Mouse (Mus musculus) cerebellum, adult 2 months (tissue): ENCODE data around the gene Aes. TPM values are rescaled to one million over a fixed set of nuclear protein-coding genes. Genes with fewer than 3 reads are reported as not detected.

Experiments used
- DNase-seq, 2 experiments: peaks; one replicate each; pipeline ENCODE4 v3.0.0; 2021
- H3K27ac ChIP-seq: fragments of 200-500 bp; 2 replicates; pipeline ENCODE4 v1.5.1; 2012; ENCODE audit warnings: low read length, control low read depth, inconsistent platforms; ENCODE audit not compliant: insufficient read depth
- H3K27me3 ChIP-seq: fragments of 200-500 bp; 2 replicates; pipeline ENCODE4 v1.6.1; 2012; ENCODE audit warnings: inconsistent platforms, mild to moderate bottlenecking, low read length, moderate library complexity; ENCODE audit not compliant: control insufficient read depth, insufficient read depth
- H3K4me1 ChIP-seq: fragments of 200-500 bp; 2 replicates; pipeline ENCODE4 v1.6.1; 2011; ENCODE audit warnings: low read length; ENCODE audit not compliant: control insufficient read depth, insufficient read depth
- H3K4me3 ChIP-seq: fragments of 200-500 bp; replicated peaks from 2 replicates; pipeline ENCODE3; 2011; ENCODE audit warnings: mild to moderate bottlenecking, low read depth, low read length, control low read depth; ENCODE audit not compliant: insufficient read depth
- CTCF ChIP-seq: fragments of 200-500 bp; IDR thresholded peaks from 2 replicates; pipeline ENCODE4 v1.5.1; 2011; ENCODE audit warnings: low read depth, mild to moderate bottlenecking, control low read depth, low read length, moderate library complexity, borderline replicate concordance; ENCODE audit not compliant: insufficient read depth
- POLR2A ChIP-seq: fragments of 200-500 bp; IDR thresholded peaks from 2 replicates; pipeline ENCODE4 v1.6.1; 2011; ENCODE audit warnings: low read length, control low read depth, borderline replicate concordance; ENCODE audit not compliant: insufficient read depth
- WGBS: fragments of 180-500 bp; shearing (Covaris S2); methylation state at CpG from one replicate; pipeline ENCODE4 v1.1.7; 2018; 5-methylcytosine and 5-hydroxymethylcytosine counted together
- polyA plus RNA-seq: library from polyadenylated mRNA; depleted of rRNA; stranded (reverse); fragments of >200 nt; gene quantifications from 2 replicates; pipeline ENCODE4 v1.2.3, GENCODE M21; 2012

Aes gene
- polyA plus RNA-seq, 1 experiment, result 1,168 TPM

- H3K4me3 ChIP-seq, result no peak overlapping the region
- TF ChIP-seq POLR2A (no peak), CTCF (no peak)
- 69% methylated on average over 3 of the region's 3 CpGs for WGBS
- H3K27ac ChIP-seq, result no peak overlapping the region
- H3K27me3 ChIP-seq, result no peaks in the 10 kb centered on the region
- peaks cover 36% of the 10 kb centered on the region for H3K4me1 ChIP-seq
- no peak for DNase-seq
Observed at GRCm38 (mm10) chr10:81598342-81598741, 39.1 kb downstream of the Aes start.

- Histone ChIP-seq H3K27ac (no peak overlapping the region), H3K4me3 (no peak overlapping the region), H3K27me3 (no peaks in the 10 kb centered on the region), H3K4me1 (peaks cover 31% of the 10 kb centered on the region)
- DNase-seq, result no peak
- 82% methylated on average over 6 of the region's 6 CpGs for WGBS
- TF ChIP-seq CTCF (no peak), POLR2A (no peak)
Observed at GRCm38 (mm10) chr10:81598871-81599270, 39.6 kb downstream of the Aes start.

- TF ChIP-seq POLR2A (no peak), CTCF (no peak)
- WGBS, result 88% methylated on average over 5 of the region's 5 CpGs
Observed at GRCm38 (mm10) chr10:81599630-81600029, 40.3 kb downstream of the Aes start.

GRCm38 (mm10) chr10:81600096-81600495 lies 40.8 kb downstream of the Aes start:
- Histone ChIP-seq H3K27me3 (no peaks in the 10 kb centered on the region), H3K4me3 (no peak overlapping the region), H3K27ac (no peak overlapping the region), H3K4me1 (peaks cover 31% of the 10 kb centered on the region)
- 74% methylated on average over 10 of the region's 10 CpGs for WGBS
- peak in 1 of 2 experiments; percentile 17 for DNase-seq
- TF ChIP-seq POLR2A (no peak), CTCF (no peak)

More at GRCm38 (mm10) chr10:81599630-81600029, 40.3 kb downstream of the Aes start:
- no peak overlapping the region for H3K4me3 ChIP-seq
- DNase-seq, result no peak
- H3K27me3 ChIP-seq, result no peaks in the 10 kb centered on the region
- peaks cover 27% of the 10 kb centered on the region for H3K4me1 ChIP-seq
- no peak overlapping the region for H3K27ac ChIP-seq

- Histone ChIP-seq H3K4me1 (peaks cover 31% of the 10 kb centered on the region), H3K27ac (no peak within 1 kb of the TSS), H3K27me3 (no peaks in the 10 kb centered on the region), H3K4me3 (peak within 1 kb of the TSS; percentile 51)
- DNase-seq, result peak; percentile 93 to 94
- TF ChIP-seq CTCF (no peak), POLR2A (0 out of 2 replicates have a peak, but pooled peaks have one; percentile 10)
- under 1% methylated on average over 28 of the region's 28 CpGs for WGBS
Observed at GRCm38 (mm10) chr10:81600738-81601203, 41.5 kb downstream of the Aes start, which contains the start of gene Tle6. Tle6 (minus strand) TSS chr10:81601073.

GRCm38 (mm10) chr10:81601396-81601905 lies 42.2 kb downstream of the Aes start:
- WGBS, result 58% methylated on average over 7 of the region's 7 CpGs
- H3K4me3 ChIP-seq, result no peak overlapping the region
- no peak overlapping the region for H3K27ac ChIP-seq
- H3K27me3 ChIP-seq, result no peaks in the 10 kb centered on the region
- no peak for DNase-seq
- no peak for TF ChIP-seq CTCF
- TF ChIP-seq POLR2A, result no peak
- H3K4me1 ChIP-seq, result peaks cover 31% of the 10 kb centered on the region

GRCm38 (mm10) chr10:81602741-81603151 lies 43.5 kb downstream of the Aes start:
- Histone ChIP-seq H3K4me3 (no peak overlapping the region), H3K4me1 (peaks cover 22% of the 10 kb centered on the region), H3K27me3 (no peaks in the 10 kb centered on the region), H3K27ac (peak overlapping the region; percentile 54; the same call in 1 of the 2 replicates)
- 6% methylated on average over 4 of the region's 4 CpGs for whole genome bisulfite sequencing
- DNase-seq, result peak; percentile 69 to 70
- TF ChIP-seq CTCF (peak; percentile 58), POLR2A (no peak)

GRCm38 (mm10) chr10:81604019-81604967 lies 45.0 kb downstream of the Aes start:
- Histone ChIP-seq H3K4me3 (peak overlapping the region; percentile 7), H3K27ac (no peak overlapping the region), H3K27me3 (no peaks in the 10 kb centered on the region), H3K4me1 (peaks cover 20% of the 10 kb centered on the region)
- WGBS, result 77% methylated on average over 12 of the region's 12 CpGs
- peak in 1 of 2 experiments; percentile 33 for DNase-seq
- TF ChIP-seq CTCF (no peak), POLR2A (no peak)
